Mouse (Mus musculus) lung, postnatal 0 days (tissue): ENCODE measurements around the gene Aif1. TPM values are rescaled to one million over a fixed set of nuclear protein-coding genes. Genes with fewer than 3 reads are reported as not detected.

Source experiments
- ATAC-seq: fragments of 200-750 bp; cut with Nextera tagmentation; 2 replicates; pipeline ENCODE4 v1.8.0; 2017; ENCODE audit warnings: moderate library complexity
- DNase-seq: peaks from one replicate; pipeline ENCODE4 v3.0.0-alpha.2; 2016; ENCODE audit warnings: low spot score
- H3K27ac ChIP-seq: fragments of 300-500 bp; sonication (generic); 2 replicates; pipeline ENCODE4 v1.5.1; 2014; ENCODE audit warnings: antibody characterized with exemption, mild to moderate bottlenecking, low read length, mixed read lengths
- H3K27me3 ChIP-seq: fragments of 300-500 bp; sonication (generic); replicated peaks from 2 replicates; pipeline ENCODE4 v1.6.1; 2014; ENCODE audit warnings: low read length, mixed read lengths; ENCODE audit not compliant: insufficient read depth
- H3K36me3 ChIP-seq: fragments of 300-500 bp; sonication (generic); 2 replicates; pipeline ENCODE4 v1.6.1; 2014; ENCODE audit warnings: low read length, mixed read lengths; ENCODE audit not compliant: insufficient read depth
- H3K4me1 ChIP-seq: fragments of 300-500 bp; sonication (generic); 2 replicates; pipeline ENCODE4 v1.6.1; 2014; ENCODE audit warnings: antibody characterized with exemption, low read depth, low read length, mixed read lengths; ENCODE audit not compliant: insufficient read depth
- H3K4me2 ChIP-seq: fragments of 300-500 bp; sonication (generic); replicated peaks from 2 replicates; pipeline ENCODE4 v1.6.1; 2014; ENCODE audit warnings: low read depth, mild to moderate bottlenecking, low read length, moderate library complexity, mixed read lengths
- H3K4me3 ChIP-seq: fragments of 300-500 bp; sonication (generic); 2 replicates; pipeline ENCODE4 v1.5.1; 2014; ENCODE audit warnings: low read depth, low read length
- H3K9ac ChIP-seq: fragments of 300-500 bp; sonication (generic); replicated peaks from 2 replicates; pipeline ENCODE4 v1.6.1; 2014; ENCODE audit warnings: low read depth, mild to moderate bottlenecking
- H3K9me3 ChIP-seq: fragments of 300-500 bp; sonication (generic); 2 replicates; pipeline ENCODE4 v1.6.1; 2016; ENCODE audit warnings: low read length, mixed read lengths
- CTCF ChIP-seq: IDR thresholded peaks from 2 replicates; pipeline ENCODE4 v1.5.1; 2016; ENCODE audit warnings: antibody characterized with exemption, mild to moderate bottlenecking
- EP300 ChIP-seq: IDR thresholded peaks from 2 replicates; pipeline ENCODE4 v1.6.1; 2016; ENCODE audit warnings: antibody characterized with exemption, mild to moderate bottlenecking, control low read depth
- WGBS: fragments of 180-500 bp; shearing (Covaris S2); extraction: QIAGEN DNeasy Blood & Tissue Kit; methylation state at CpG from one replicate; pipeline ENCODE4 v1.1.7; 2014; 5-methylcytosine and 5-hydroxymethylcytosine counted together
- polyA plus RNA-seq: library from polyadenylated mRNA; unstranded; fragments of >200 nt; fragmentation: Nextera tagmentation; extraction: Ambion mirVana; gene quantifications from 2 replicates; pipeline ENCODE4 v1.2.1, GENCODE M21; 2015

Aif1 gene
- polyA plus RNA-seq, 1 experiment from 2014 or later, result 10.3 TPM

DNA sequence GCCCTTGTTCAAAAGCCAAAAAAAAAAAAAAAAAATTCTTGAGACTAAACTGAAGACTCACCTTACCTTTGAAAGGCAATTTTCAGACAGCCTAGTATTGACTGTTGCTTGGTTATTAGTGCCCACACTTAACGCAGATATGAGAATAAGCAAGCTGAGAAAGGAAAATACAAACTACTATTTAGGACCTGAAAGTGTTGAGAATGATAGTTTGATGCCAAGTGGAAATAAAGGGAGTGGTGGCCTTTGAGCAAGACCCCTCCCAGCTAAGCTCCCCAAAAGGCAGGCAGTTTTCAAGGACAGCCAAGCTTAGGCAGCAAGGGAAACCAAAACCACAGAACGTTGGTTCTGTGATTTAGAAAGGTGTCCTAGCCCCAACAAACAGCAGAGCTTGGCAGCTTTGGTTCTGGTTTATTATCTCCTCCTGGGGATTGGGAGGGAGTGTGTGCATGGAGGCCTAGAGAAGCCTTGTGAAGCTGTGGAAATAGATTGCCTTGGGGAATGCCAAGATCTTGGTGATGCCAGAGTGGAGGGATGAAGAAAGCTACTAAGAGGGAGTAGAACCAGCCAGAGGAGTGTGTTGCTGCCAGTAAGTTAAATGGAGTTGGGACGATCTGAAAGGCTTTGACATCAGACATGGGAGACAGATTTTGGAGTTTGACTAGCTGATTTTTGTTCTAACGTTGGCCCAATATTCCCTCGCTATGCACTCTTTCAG lies 27.8 kb downstream of the Aif1 start:
- H3K27me3 ChIP-seq, result no peaks in the 10 kb centered on the region
- no peak overlapping the region for H3K4me3 ChIP-seq
- WGBS, result 55% methylated on average over 5 of the region's 5 CpGs
- no peaks in the 10 kb centered on the region for H3K9me3 ChIP-seq
- DNase-seq (no peak), ATAC-seq (no peak)
- H3K36me3 ChIP-seq, result peaks cover 69% of the 10 kb centered on the region
- no peaks in the 10 kb centered on the region for H3K4me1 ChIP-seq
- no peak overlapping the region for H3K27ac ChIP-seq
- no peak overlapping the region for H3K4me2 ChIP-seq
- TF ChIP-seq CTCF (no peak), EP300 (no peak)
- H3K9ac ChIP-seq, result no peak overlapping the region

DNA sequence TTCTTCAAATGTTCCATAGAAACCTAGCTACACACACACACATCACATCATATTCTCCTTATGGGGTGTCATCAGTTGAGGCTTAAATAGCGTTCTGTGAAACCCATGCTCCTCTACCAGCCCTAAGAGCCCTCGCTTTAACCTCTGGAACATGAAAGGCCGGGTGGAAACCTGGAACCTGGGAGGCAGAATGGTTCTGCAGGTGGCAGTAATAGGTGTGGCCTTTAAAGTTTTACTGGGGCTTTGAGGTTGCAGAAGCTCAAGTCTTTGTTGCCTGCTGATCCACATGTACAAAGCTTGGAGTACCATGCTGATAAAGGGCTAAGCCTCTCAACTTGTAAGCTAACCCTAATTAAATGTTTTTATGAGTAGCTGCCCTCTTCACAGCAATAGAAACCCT lies 28.5 kb downstream of the Aif1 start:
- no peaks in the 10 kb centered on the region for H3K4me1 ChIP-seq
- H3K27me3 ChIP-seq, result no peaks in the 10 kb centered on the region
- H3K36me3 ChIP-seq, result peaks cover 69% of the 10 kb centered on the region
- H3K9ac ChIP-seq, result no peak overlapping the region
- H3K9me3 ChIP-seq, result no peaks in the 10 kb centered on the region
- TF ChIP-seq EP300 (no peak), CTCF (no peak)
- DNase-seq (no peak), ATAC-seq (no peak)
- WGBS, result 63% methylated on average over 3 of the region's 3 CpGs
- no peak overlapping the region for H3K4me2 ChIP-seq
- no peak overlapping the region for H3K4me3 ChIP-seq
- no peak overlapping the region for H3K27ac ChIP-seq

DNA sequence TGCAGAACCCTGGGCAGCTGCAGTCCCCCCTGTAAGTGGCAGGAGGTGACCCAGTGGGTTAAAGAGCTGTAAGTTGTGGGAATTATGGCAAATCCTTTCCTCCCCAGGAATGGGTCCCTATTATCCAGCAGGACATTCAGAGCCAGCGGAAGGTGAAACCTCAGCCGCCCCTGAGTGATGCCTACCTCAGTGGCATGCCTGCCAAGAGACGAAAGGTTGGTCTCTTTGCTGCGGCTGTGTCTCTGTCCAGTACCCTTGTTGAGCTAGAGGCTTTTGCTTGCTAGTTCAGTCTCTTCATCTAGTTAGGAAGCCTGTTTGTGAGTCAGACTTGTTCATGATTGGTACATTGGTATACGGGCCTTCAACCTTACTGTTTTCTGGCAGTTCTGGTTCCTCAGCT lies 29.7 kb downstream of the Aif1 start:
- 83% methylated on average over 5 of the region's 5 CpGs for WGBS

DNA sequence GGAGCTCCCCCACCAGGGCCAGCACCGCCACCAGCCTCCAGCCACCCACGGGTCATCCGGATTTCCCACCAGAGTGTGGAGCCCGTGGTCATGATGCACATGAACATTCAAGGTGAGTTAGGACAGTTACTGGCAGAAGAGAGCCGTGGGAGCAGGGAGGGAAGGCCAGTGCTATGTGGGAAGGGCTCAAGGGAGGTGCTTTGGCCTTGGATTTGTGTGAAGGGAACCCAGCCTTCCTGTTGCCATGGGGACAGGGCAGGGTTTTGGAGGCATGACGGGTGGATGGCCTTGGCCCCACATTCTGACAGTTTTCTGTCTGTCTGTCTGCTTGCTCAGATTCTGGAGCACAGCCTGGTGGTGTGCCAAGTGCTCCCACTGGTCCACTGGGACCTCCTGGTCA lies 33.9 kb downstream of the Aif1 start:
- H3K9me3 ChIP-seq, result no peaks in the 10 kb centered on the region
- no peaks in the 10 kb centered on the region for H3K27me3 ChIP-seq
- DNase-seq (no peak), ATAC-seq (no peak)
- TF ChIP-seq EP300, result no peak
- no peak for TF ChIP-seq CTCF
- WGBS, result 81% methylated on average over 6 of the region's 6 CpGs
- peaks cover 74% of the 10 kb centered on the region for H3K36me3 ChIP-seq
- H3K27ac ChIP-seq, result no peak overlapping the region
- no peak overlapping the region for H3K4me2 ChIP-seq
- H3K9ac ChIP-seq, result no peak overlapping the region
- no peak overlapping the region for H3K4me3 ChIP-seq
- H3K4me1 ChIP-seq, result no peaks in the 10 kb centered on the region; the same call in 1 of the 2 replicates

More for the DNA sequence above, 29.7 kb downstream of the Aif1 start:
- Histone ChIP-seq H3K4me2 (no peak overlapping the region), H3K9me3 (no peaks in the 10 kb centered on the region), H3K4me3 (no peak overlapping the region), H3K27ac (no peak overlapping the region), H3K4me1 (no peaks in the 10 kb centered on the region), H3K9ac (no peak overlapping the region), H3K36me3 (peaks cover 71% of the 10 kb centered on the region), H3K27me3 (no peaks in the 10 kb centered on the region)
- no peak for TF ChIP-seq CTCF
- TF ChIP-seq EP300, result no peak
- DNase-seq (no peak), ATAC-seq (no peak)

DNA sequence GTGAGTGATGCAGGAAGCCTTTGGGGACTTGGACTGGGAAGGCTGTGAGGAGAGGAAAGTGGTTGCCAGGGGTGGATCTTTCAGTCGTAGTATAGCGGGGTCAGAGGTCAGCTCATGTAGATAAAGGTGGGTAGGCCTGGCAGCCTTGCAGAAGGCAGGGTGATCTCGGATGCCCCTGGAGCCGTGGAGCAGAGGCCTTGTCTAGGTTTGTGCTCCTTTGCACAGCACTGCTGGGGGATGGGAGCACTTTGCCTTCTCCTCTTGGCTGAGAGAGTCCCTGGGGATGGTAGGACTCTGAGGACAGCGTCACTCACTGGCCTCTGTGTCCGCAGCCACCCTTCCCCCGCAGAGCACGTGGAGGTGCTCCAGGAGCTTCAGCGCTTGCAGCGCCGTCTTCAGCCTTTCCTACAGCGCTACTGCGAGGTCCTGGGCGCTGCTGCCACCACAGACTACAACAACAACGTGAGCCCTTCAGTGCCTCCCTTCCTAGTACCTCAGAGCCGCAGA lies 35.3 kb downstream of the Aif1 start:
- DNase-seq, result no peak
- TF ChIP-seq CTCF (no peak), EP300 (no peak)
- Histone ChIP-seq H3K9ac (no peak overlapping the region), H3K27me3 (no peaks in the 10 kb centered on the region), H3K4me2 (no peak overlapping the region), H3K4me3 (no peak overlapping the region), H3K36me3 (peaks cover 61% of the 10 kb centered on the region), H3K4me1 (no peaks in the 10 kb centered on the region; the same call in 1 of the 2 replicates), H3K27ac (no peak overlapping the region; the same call in 1 of the 2 replicates), H3K9me3 (no peaks in the 10 kb centered on the region)
- 73% methylated on average over 16 of the region's 16 CpGs for WGBS
- ATAC-seq, result no peak

DNA sequence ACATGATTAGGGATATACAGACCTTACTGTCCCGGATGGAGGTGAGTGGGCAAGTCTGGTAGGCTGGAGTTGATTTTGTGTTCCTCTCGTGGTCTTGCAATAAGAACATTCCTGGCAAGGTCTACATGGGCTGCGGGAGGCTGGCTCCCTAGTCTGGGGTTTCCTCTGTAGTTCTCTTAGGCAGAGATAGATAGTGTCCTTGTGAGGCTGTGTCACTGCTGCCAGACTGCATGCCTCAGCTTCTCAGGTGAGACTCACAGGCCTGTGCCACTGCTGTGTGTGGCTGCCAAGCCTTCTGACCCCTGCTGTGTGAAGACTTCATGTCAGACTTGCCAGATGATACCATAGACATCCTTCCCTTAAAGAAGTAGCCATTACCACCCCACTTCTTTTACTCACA lies 36.6 kb downstream of the Aif1 start:
- H3K27ac ChIP-seq, result no peak overlapping the region
- no peak overlapping the region for H3K4me2 ChIP-seq
- H3K4me3 ChIP-seq, result no peak overlapping the region
- no peaks in the 10 kb centered on the region for H3K27me3 ChIP-seq
- no peaks in the 10 kb centered on the region for H3K9me3 ChIP-seq
- no peak for DNase-seq
- no peaks in the 10 kb centered on the region; the same call in 1 of the 2 replicates for H3K4me1 ChIP-seq
- no peak for ATAC-seq
- peaks cover 50% of the 10 kb centered on the region for H3K36me3 ChIP-seq
- TF ChIP-seq EP300, result no peak
- TF ChIP-seq CTCF, result no peak
- no peak overlapping the region for H3K9ac ChIP-seq
- WGBS, result 67% methylated on average over 3 of the region's 3 CpGs
